Mouse (Mus musculus) right cerebral cortex, adult 18-20 months (tissue): Measurements from ENCODE around the gene Irf9.
A peak's percentile ranks its signal among the peaks of the same experiment; 100 is the strongest.

ENCODE experiments used
- DNase-seq: peaks from one replicate; pipeline ENCODE4 v3.0.0; 2022; ENCODE audit warnings: mixed read lengths

The Irf9 gene

GRCm38 (mm10) chr14:55616844-55617243 is 13.5 kb downstream of the Irf9 start:
- no peak for DNase-seq

- no peak for DNase-seq
Observed at GRCm38 (mm10) chr14:55617822-55618221, 14.5 kb downstream of the Irf9 start, which contains the start of gene Rec8. Gene Rec8 (plus strand): TSS chr14:55618037.

- DNase-seq: no peak
Observed at GRCm38 (mm10) chr14:55618486-55619195, 15.3 kb downstream of the Irf9 start.

- no peak for DNase-seq
Observed at GRCm38 (mm10) chr14:55628077-55628827, 24.9 kb downstream of the Irf9 start.

GRCm38 (mm10) chr14:55629312-55629711 is 25.9 kb downstream of the Irf9 start:
- DNase-seq: no peak

- peak; percentile 25 for DNase-seq
Observed at GRCm38 (mm10) chr14:55634874-55635522, 31.6 kb downstream of the Irf9 start.

- peak; percentile 91 for DNase-seq
Observed at GRCm38 (mm10) chr14:55635523-55636007, 32.2 kb downstream of the Irf9 start, which contains the start of gene Ipo4. Gene Ipo4 (minus strand): TSS chr14:55635957.

GRCm38 (mm10) chr14:55637795-55638194 is 34.4 kb downstream of the Irf9 start, which contains the start of gene Gm49378:
Gene Gm49378 (minus strand): TSS chr14:55637895.
- DNase-seq: no peak

- DNase-seq: no peak
Observed at GRCm38 (mm10) chr14:55640816-55641215, 37.4 kb downstream of the Irf9 start.

- no peak for DNase-seq
Observed at GRCm38 (mm10) chr14:55641291-55641690, 37.9 kb downstream of the Irf9 start.

- DNase-seq: no peak
Observed at GRCm38 (mm10) chr14:55642679-55643059, 39.3 kb downstream of the Irf9 start.

GRCm38 (mm10) chr14:55643060-55643907 is 39.9 kb downstream of the Irf9 start, which contains the start of gene Tm9sf1:
Gene Tm9sf1 (minus strand): TSS chr14:55643806.
- peak; percentile 86 for DNase-seq

GRCm38 (mm10) chr14:55644261-55644888 is 41.0 kb downstream of the Irf9 start:
- no peak for DNase-seq

GRCm38 (mm10) chr14:55649884-55650283 is 46.5 kb downstream of the Irf9 start, which contains the start of gene Tssk4:
Gene Tssk4 (plus strand): TSS chr14:55650184.
- DNase-seq: no peak

GRCm38 (mm10) chr14:55651528-55651927 is 48.2 kb downstream of the Irf9 start:
- DNase-seq: no peak

- no peak for DNase-seq
Observed at GRCm38 (mm10) chr14:55656935-55657334, 53.6 kb downstream of the Irf9 start.

GRCm38 (mm10) chr14:55658011-55658410 is 54.6 kb downstream of the Irf9 start:
- DNase-seq: no peak
